Mouse (Mus musculus) forebrain, embryonic 13.5 days (tissue): ENCODE data around the gene Spata31d1c. TPM values are rescaled to one million over a fixed set of nuclear protein-coding genes. Genes with fewer than 3 reads are reported as not detected.

ENCODE experiments used
- ATAC-seq: fragments of 200-750 bp; cut with Nextera tagmentation; 2 replicates; pipeline ENCODE4 v1.8.0; 2017
- H3K27ac ChIP-seq: fragments of 300-500 bp; sonication (generic); 2 replicates; pipeline ENCODE4 v1.5.1; 2015; ENCODE audit warnings: inconsistent platforms, mild to moderate bottlenecking, moderate library complexity
- H3K27me3 ChIP-seq: fragments of 300-500 bp; sonication (generic); 2 replicates; pipeline ENCODE4 v1.6.1; 2015; ENCODE audit warnings: mild to moderate bottlenecking, inconsistent platforms
- H3K36me3 ChIP-seq: fragments of 300-500 bp; sonication (generic); 2 replicates; pipeline ENCODE4 v1.6.1; 2015; ENCODE audit warnings: mild to moderate bottlenecking, inconsistent platforms; ENCODE audit not compliant: poor library complexity, severe bottlenecking
- H3K4me1 ChIP-seq: fragments of 300-500 bp; sonication (generic); 2 replicates; pipeline ENCODE4 v1.6.1; 2015; ENCODE audit warnings: inconsistent platforms
- H3K4me2 ChIP-seq: fragments of 300-500 bp; sonication (generic); 2 replicates; pipeline ENCODE4 v1.6.1; 2015; ENCODE audit warnings: inconsistent platforms, mild to moderate bottlenecking, moderate library complexity
- H3K4me3 ChIP-seq: fragments of 300-500 bp; sonication (generic); 2 replicates; pipeline ENCODE4 v1.5.1; 2015; ENCODE audit warnings: mild to moderate bottlenecking, inconsistent platforms
- H3K9ac ChIP-seq: fragments of 300-500 bp; sonication (generic); 2 replicates; pipeline ENCODE4 v1.6.1; 2015; ENCODE audit warnings: mild to moderate bottlenecking, inconsistent platforms
- H3K9me3 ChIP-seq: fragments of 300-500 bp; sonication (generic); replicated peaks from 2 replicates; pipeline ENCODE4 v1.6.1; 2016; ENCODE audit warnings: inconsistent platforms
- WGBS: fragments of 180-500 bp; shearing (Covaris S2); methylation state at CpG from one replicate; pipeline ENCODE4 v1.1.7; 2015; 5-methylcytosine and 5-hydroxymethylcytosine counted together
- polyA plus RNA-seq: library from polyadenylated mRNA; unstranded; fragments of >200 nt; fragmentation: Nextera tagmentation; extraction: Ambion mirVana; gene quantifications from 2 replicates; pipeline ENCODE4 v1.2.1, GENCODE M21; 2015

Spata31d1c gene
- polyA plus RNA-seq: not detected in 2 replicates

DNA sequence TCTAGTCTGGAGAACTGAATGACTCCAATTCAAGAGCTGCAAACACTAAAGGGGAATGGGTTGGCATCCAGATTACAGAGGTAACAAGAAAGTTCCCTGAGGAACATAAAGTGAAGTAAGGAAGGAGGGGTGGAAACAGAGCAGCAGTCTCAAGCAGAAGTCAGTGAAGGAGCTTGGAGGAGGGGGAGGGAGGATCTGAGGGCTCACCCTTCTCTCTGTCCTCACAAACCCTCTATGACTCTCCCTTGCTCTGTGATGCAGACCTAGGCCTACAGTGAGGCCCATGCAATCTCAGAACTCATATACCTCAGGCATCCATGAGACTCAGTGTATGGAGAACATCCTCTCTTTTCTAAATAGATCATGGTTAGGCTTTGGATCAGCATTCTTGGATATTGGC is at the start of gene Spata31d1c:
Spata31d1c (plus strand) TSS at position 301 of the 400 bp plus-strand sequence.
- Histone ChIP-seq H3K9me3 (no peaks in the 10 kb centered on the region), H3K4me3 (no peak within 1 kb of the TSS), H3K4me1 (no peaks in the 10 kb centered on the region), H3K4me2 (no peak within 1 kb of the TSS), H3K36me3 (no peaks in the 10 kb centered on the region), H3K9ac (no peak within 1 kb of the TSS), H3K27me3 (no peaks in the 10 kb centered on the region), H3K27ac (no peak within 1 kb of the TSS)
- no peak for ATAC-seq

DNA sequence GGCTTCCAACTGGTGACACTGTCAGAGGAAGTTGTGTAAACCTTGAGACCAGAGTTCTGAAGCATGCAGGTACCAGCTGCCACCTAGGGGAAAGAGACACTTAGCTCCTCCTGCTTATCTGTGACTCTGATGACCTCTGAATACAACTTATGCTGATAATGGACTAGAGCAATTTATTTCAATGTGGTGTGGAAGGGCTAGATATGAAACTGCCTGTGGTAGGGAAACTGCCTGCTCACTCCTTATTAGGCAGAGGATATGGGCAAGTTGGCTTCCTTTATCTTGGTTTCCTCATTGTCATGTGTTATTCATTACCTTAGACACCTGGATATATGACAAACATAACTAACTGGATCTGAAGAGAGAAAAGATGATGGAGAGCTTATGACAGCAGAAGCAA is 44.0 kb upstream of the Spata31d1c start:
- no peak for ATAC-seq

DNA sequence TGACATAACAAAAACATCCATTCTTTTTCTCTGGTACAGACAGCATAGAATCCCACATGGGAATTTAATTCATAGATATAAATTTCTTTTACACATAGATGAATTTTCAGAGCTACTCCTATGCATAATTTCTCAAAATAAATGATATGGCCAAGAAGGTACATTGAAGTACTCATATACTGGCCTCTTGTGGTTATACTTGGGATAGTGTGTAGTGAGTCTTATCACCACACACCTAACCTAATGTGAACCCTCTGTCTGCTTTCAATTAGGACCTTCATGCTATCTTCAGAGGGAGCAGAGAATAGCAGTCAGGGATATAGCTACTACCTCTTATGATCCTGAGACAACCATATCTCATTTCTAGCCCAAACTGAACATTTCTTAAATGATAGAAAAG is 27.4 kb upstream of the Spata31d1c start:
- ATAC-seq: no peak
- no peak overlapping the region for H3K4me2 ChIP-seq

More for the DNA sequence above, 44.0 kb upstream of the Spata31d1c start:
- no peaks in the 10 kb centered on the region for H3K36me3 ChIP-seq
- H3K27ac ChIP-seq: no peak overlapping the region
- H3K4me1 ChIP-seq: no peaks in the 10 kb centered on the region
- H3K4me2 ChIP-seq: no peak overlapping the region
- H3K4me3 ChIP-seq: no peak overlapping the region
- H3K9me3 ChIP-seq: no peaks in the 10 kb centered on the region
- H3K9ac ChIP-seq: no peak overlapping the region
- no peaks in the 10 kb centered on the region for H3K27me3 ChIP-seq

DNA sequence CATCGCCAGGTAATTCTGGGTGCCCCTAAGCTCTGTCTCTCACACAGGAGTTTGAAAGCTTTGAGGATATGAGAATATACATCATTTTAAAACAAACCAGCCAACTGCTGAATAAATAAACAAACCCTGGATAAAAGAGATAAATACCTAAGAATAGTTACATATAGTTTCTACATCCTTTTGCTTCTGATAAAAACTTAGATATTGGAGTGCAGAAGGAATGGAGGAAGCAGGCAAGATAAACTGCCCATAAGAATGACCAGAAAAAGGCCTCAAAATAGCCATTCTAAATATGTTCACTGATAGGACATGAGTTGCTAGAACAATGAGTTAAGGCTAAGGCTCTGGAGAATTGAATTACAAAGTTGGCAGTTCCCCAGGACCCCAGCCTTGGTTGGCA is 26.1 kb upstream of the Spata31d1c start:
- Histone ChIP-seq H3K9me3 (no peaks in the 10 kb centered on the region), H3K4me1 (no peaks in the 10 kb centered on the region), H3K27ac (no peak overlapping the region), H3K27me3 (no peaks in the 10 kb centered on the region), H3K4me2 (no peak overlapping the region), H3K9ac (no peak overlapping the region), H3K4me3 (no peak overlapping the region), H3K36me3 (no peaks in the 10 kb centered on the region)
- no peak for ATAC-seq
- 96% methylated on average over 1 of the region's 1 CpGs for WGBS

More for the DNA sequence above, 27.4 kb upstream of the Spata31d1c start:
- no peaks in the 10 kb centered on the region for H3K9me3 ChIP-seq
- H3K27ac ChIP-seq: no peak overlapping the region
- H3K36me3 ChIP-seq: no peaks in the 10 kb centered on the region
- H3K27me3 ChIP-seq: no peaks in the 10 kb centered on the region
- no peak overlapping the region for H3K4me3 ChIP-seq
- no peaks in the 10 kb centered on the region for H3K4me1 ChIP-seq
- no peak overlapping the region for H3K9ac ChIP-seq

DNA sequence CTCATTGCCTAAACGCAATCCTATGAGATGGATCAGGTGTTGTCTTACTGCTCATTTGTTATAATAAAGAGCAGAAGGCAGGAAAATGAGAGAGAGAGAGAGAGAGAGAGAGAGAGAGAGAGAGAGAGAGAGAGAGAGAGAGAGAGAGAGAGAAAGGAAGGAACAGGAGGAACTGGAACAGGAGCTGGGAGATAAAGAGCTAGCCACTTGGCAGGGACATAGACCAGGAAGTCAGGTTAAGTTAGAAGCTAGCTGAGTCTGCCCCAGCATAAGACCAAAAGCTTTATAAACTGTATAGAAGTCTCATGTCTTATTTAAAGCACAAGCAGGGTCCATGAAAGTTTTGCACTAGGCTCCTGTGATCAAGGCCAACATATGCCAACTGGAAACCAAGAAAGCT is 24.9 kb upstream of the Spata31d1c start:
- Histone ChIP-seq H3K4me3 (no peak overlapping the region), H3K9ac (no peak overlapping the region), H3K9me3 (no peaks in the 10 kb centered on the region), H3K36me3 (no peaks in the 10 kb centered on the region), H3K27ac (no peak overlapping the region), H3K27me3 (no peaks in the 10 kb centered on the region), H3K4me2 (no peak overlapping the region), H3K4me1 (no peaks in the 10 kb centered on the region)
- 74% methylated on average over 1 of the region's 1 CpGs for WGBS
- no peak for ATAC-seq

DNA sequence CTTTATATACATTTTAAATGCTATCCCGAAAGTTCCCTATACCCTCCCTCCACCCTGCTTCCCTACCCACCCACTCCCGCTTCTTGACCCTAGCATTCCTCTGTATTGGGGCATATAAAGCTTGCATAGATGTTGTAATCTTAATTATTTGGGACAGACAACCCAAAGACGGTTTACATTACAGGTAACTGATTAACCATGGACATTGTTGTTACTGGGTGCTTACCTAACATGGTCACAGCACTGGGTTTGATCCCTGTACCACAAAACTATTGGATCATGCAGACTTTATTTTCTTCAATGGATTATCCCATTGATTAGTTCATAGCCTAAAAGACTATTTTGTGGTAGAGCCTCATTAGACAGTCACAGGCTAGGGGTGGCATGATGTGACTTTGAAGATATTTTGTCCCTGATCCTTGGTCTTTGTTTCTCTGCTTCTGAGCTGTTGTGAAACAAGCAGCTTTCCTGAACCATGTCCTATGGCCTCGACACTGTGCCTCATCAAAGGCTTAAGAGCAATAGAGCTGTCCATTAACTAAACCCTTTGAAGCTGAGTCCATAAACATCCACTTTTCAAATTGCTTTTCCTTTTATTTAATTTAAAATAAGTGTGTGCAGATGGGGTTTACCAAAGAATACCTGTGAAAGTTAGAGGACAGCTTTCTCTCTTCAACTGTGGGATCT is 21.7 kb upstream of the Spata31d1c start:
- no peaks in the 10 kb centered on the region for H3K27me3 ChIP-seq
- no peaks in the 10 kb centered on the region for H3K4me1 ChIP-seq
- H3K9me3 ChIP-seq: no peaks in the 10 kb centered on the region
- no peak overlapping the region for H3K27ac ChIP-seq
- H3K4me3 ChIP-seq: no peak overlapping the region
- ATAC-seq: no peak
- 58% methylated on average over 4 of the region's 4 CpGs for WGBS
- H3K9ac ChIP-seq: no peak overlapping the region
- H3K4me2 ChIP-seq: no peak overlapping the region
- no peaks in the 10 kb centered on the region for H3K36me3 ChIP-seq

DNA sequence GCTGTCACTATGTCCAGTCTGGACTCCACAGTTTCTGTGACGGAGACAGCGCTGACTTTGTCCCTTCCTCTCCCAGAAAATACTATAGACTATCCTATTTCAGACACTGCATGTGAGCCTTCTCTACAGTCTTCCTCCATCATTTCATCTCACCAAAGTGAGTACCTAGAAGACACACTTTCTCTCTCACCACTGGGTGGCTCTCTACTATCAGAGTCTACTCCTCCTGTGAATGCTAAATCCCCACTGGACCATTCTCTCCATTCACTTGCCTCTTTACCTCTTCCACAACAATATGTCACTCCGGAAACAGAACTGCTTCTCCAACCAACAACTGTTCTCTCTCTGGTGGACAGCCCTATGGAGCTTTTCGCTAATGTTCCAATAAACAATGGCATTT is 2.2 kb downstream of the Spata31d1c start:
- H3K4me3 ChIP-seq: no peak overlapping the region
- WGBS: 63% methylated on average over 4 of the region's 4 CpGs
- H3K27me3 ChIP-seq: no peaks in the 10 kb centered on the region
- no peak overlapping the region for H3K4me2 ChIP-seq
- H3K9ac ChIP-seq: no peak overlapping the region
- H3K36me3 ChIP-seq: no peaks in the 10 kb centered on the region
- no peak overlapping the region for H3K27ac ChIP-seq
- ATAC-seq: no peak
- no peaks in the 10 kb centered on the region for H3K4me1 ChIP-seq
- H3K9me3 ChIP-seq: no peaks in the 10 kb centered on the region

DNA sequence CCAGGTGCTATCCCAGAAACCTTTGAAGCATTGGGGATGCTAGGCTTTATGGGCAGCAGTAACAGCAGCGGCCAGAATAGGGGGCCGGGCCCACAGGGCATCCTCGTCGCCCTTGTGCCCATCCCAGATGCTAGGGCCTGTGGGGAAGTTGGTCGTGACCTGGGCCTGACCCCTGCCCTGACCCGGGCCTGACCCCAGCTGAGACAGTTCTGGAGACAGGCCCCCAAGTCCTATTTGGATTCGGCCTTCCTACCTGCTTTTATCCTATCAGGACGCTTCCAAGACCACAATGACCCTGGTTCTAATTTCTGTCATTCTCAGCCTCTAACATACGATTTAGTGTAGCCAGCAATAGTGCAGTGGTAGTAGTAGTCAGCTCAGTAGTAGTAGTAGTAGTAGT is 19.8 kb downstream of the Spata31d1c start, which contains the start of gene Prss47:
Prss47 (minus strand) TSS at position 101 of the 400 bp plus-strand sequence.
- no peak within 1 kb of the TSS for H3K4me2 ChIP-seq
- no peak for ATAC-seq
- peaks cover 7% of the 10 kb centered on the region; the same call in 1 of the 2 replicates for H3K9me3 ChIP-seq
- no peak within 1 kb of the TSS for H3K9ac ChIP-seq
- no peaks in the 10 kb centered on the region for H3K36me3 ChIP-seq
- no peak within 1 kb of the TSS for H3K27ac ChIP-seq
- no peaks in the 10 kb centered on the region for H3K27me3 ChIP-seq
- no peak within 1 kb of the TSS for H3K4me3 ChIP-seq
- H3K4me1 ChIP-seq: no peaks in the 10 kb centered on the region
- 88% methylated on average over 9 of the region's 9 CpGs for WGBS

DNA sequence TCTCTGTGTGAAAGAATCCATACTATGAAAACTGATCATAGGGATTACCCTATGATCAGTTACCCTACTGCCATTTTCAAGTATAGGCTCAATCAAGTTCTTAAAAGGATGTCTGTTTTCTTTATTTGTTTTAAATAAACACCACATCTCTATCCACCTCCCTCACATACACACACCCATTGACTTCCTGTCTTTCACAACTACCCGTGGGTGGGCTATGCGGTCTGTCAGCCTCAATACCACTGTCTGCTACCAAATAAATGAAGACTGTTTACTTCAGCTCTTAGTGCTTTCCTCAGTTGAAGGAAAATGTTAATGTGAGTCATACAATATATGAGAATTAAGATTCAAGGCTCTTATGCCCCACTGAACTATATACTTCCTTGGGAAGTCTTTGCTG is 37.1 kb downstream of the Spata31d1c start:
- H3K4me2 ChIP-seq: no peak overlapping the region
- no peak overlapping the region for H3K9ac ChIP-seq
- H3K9me3 ChIP-seq: no peaks in the 10 kb centered on the region
- H3K4me1 ChIP-seq: no peaks in the 10 kb centered on the region
- 94% methylated on average over 2 of the region's 2 CpGs for WGBS
- H3K27ac ChIP-seq: no peak overlapping the region
- ATAC-seq: no peak
- no peaks in the 10 kb centered on the region for H3K27me3 ChIP-seq
- no peak overlapping the region for H3K4me3 ChIP-seq
- H3K36me3 ChIP-seq: peaks cover 24% of the 10 kb centered on the region

Other genes with a start within 250 kb of the Spata31d1c start
- 1.3 and 1.5 TPM in 2 replicates for gene Cntnap3, start 129.1 kb upstream of the Spata31d1c start, polyA plus RNA-seq
- gene Spata31, start 115.7 kb upstream of the Spata31d1c start, polyA plus RNA-seq: not detected in 2 replicates
- not detected in 2 replicates for gene Prss47, start 19.7 kb downstream of the Spata31d1c start, polyA plus RNA-seq
- 29.4 and 30.0 TPM in 2 replicates for gene Mfsd14b, start 79.9 kb downstream of the Spata31d1c start, polyA plus RNA-seq
- gene Olfr465-ps1, start 105.0 kb downstream of the Spata31d1c start, polyA plus RNA-seq: not detected in 2 replicates
- gene Olfr466, start 117.2 kb downstream of the Spata31d1c start, polyA plus RNA-seq: not detected in 2 replicates
- gene Nlrp4f, start 172.9 kb downstream of the Spata31d1c start, polyA plus RNA-seq: not detected in 2 replicates
- gene Gm10775, start 226.5 kb downstream of the Spata31d1c start, polyA plus RNA-seq: not detected in 2 replicates
- 17.6 and 19.4 TPM in 2 replicates for gene Zfp369, start 245.8 kb downstream of the Spata31d1c start, polyA plus RNA-seq